ENCODE assay signal across 8 mouse cellular contexts in genomic region chr14:20930481-20931391, GRCm38 (mm10). TPM values are rescaled to one million over a fixed set of nuclear protein-coding genes. Genes with fewer than 3 reads are reported as not detected.
DNase-seq lines count a peak whose midpoint lies in the region; ATAC-seq and TF ChIP-seq lines count a peak whose summit lies in the region.

No protein-coding gene starts in this region.

- H3K27me3 ChIP-seq in limb, embryonic 14.5 days (ENCODE audit: control insufficient read depth, insufficient read depth, low read length) = no peaks in the 10 kb centered on the region
- no peaks in the 10 kb centered on the region for H3K27me3 ChIP-seq in myocyte (ENCODE audit: control insufficient read depth, insufficient read depth, insufficient read length)

- intact Hi-C loops in heart, postnatal 10 days (cut with DNase I) = loop anchor here (2.0 to 5.0 kb wide), 2 partner anchors 47 to 62 kb away; no protein-coding TSS in a partner anchor

- no peak for ATAC-seq in limb, embryonic 14.5 days (ENCODE audit: low FRiP score, low read depth)

- H3ac ChIP-seq in myocyte (ENCODE audit: control insufficient read depth, insufficient read length) = peak overlapping the region; percentile 74

- no peaks in the 10 kb centered on the region for H3K36me3 ChIP-seq in limb, embryonic 14.5 days (ENCODE audit: control insufficient read depth, insufficient read depth, low read length)
- H3K36me3 ChIP-seq in myocyte (ENCODE audit: control insufficient read depth, insufficient read depth) = no peaks in the 10 kb centered on the region

- peak overlapping the region; percentile 76 for H3K9ac ChIP-seq in limb, embryonic 14.5 days (ENCODE audit: low read depth, low read length, severe bottlenecking)

- H3K4me1 ChIP-seq in limb, embryonic 14.5 days (ENCODE audit: control insufficient read depth, insufficient read depth, low read length) = peaks cover 20% of the 10 kb centered on the region

- H3K4me2 ChIP-seq in limb, embryonic 14.5 days (replicated peaks; ENCODE audit: low read depth, low read length, severe bottlenecking) = peak overlapping the region; percentile 89
- peak overlapping the region; percentile 84 for H3K4me2 ChIP-seq in myocyte (ENCODE audit: low read depth)

- DNase-seq in cerebellum, adult 11-12 months = peak; percentile 12
- DNase-seq in cerebellum, postnatal 4 days (ENCODE audit: low spot score in 2 of 2) = no peak
- DNase-seq in embryo, embryonic 10.5 days (ENCODE audit: low spot score) = peak; percentile 49
- peak; percentile 46 to 51 for DNase-seq in heart, postnatal 10 days
- DNase-seq in limb, embryonic 14.5 days (ENCODE audit: low spot score) = no peak
- no peak for DNase-seq in ovary, postnatal 14 days (ENCODE audit: low spot score)
- no peak for DNase-seq in gastrocnemius, postnatal 25 days

- TF ChIP-seq POLR2A in limb, embryonic 14.5 days (IDR thresholded peaks at IDR 0.05; ENCODE audit: borderline replicate concordance, extremely low read depth, insufficient read depth, insufficient read length) = no peak
- TF ChIP-seq POLR2A in myocyte (IDR thresholded peaks at IDR 0.05; ENCODE audit: insufficient read length, low read depth) = no peak

- WGBS in limb, embryonic 14.5 days = 17% methylated on average over 8 of the region's 8 CpGs

- no peaks in the 10 kb centered on the region for H3K9me3 ChIP-seq in limb, embryonic 14.5 days (ENCODE audit: control insufficient read depth, low read length)

- H3K79me2 ChIP-seq in myocyte (ENCODE audit: control insufficient read depth, insufficient read depth) = peaks cover 63% of the 10 kb centered on the region

- H3K4me3 ChIP-seq in limb, embryonic 14.5 days (replicated peaks; ENCODE audit: low read length) = peak overlapping the region; percentile 94
- peak overlapping the region; percentile 96 for H3K4me3 ChIP-seq in myocyte

- 0 out of 2 replicates have a peak overlapping the region, but pooled peaks have one; percentile 1 for H3K27ac ChIP-seq in limb, embryonic 14.5 days (replicated peaks; ENCODE audit: low read depth, low read length)

TF ChIP-seq in myocyte, 11 proteins besides CTCF, POLR2A, EP300 and RAD21:
- TF ChIP-seq MYOG (IDR thresholded peaks at IDR 0.05; ENCODE audit: control insufficient read depth in 1 of 3, insufficient read depth in 1 of 3, insufficient read length in 2 of 3, low read depth in 2 of 3) (no peak), TCF3 (IDR thresholded peaks at IDR 0.05; ENCODE audit: insufficient read length, low read depth) (no peak), E2F4 (IDR thresholded peaks at IDR 0.05; ENCODE audit: insufficient read depth) (no peak), USF1 (IDR thresholded peaks at IDR 0.05; ENCODE audit: low read depth) (no peak), MYOD1 (IDR thresholded peaks at IDR 0.05; ENCODE audit: control insufficient read depth in 1 of 3, insufficient read length in 2 of 3, low read depth in 2 of 3) (no peak), POLR2AphosphoS2 (IDR thresholded peaks at IDR 0.05; ENCODE audit: insufficient read length, low read depth) (no peak), CEBPB (IDR thresholded peaks at IDR 0.05; ENCODE audit: insufficient read depth, poor library complexity, severe bottlenecking) (no peak), REST (IDR thresholded peaks at IDR 0.05; ENCODE audit: insufficient read depth, insufficient read length) (no peak), TCF12 (IDR thresholded peaks at IDR 0.05; ENCODE audit: insufficient read depth, poor library complexity, severe bottlenecking) (no peak), MAX (IDR thresholded peaks at IDR 0.05; ENCODE audit: low read depth) (no peak), SRF (IDR thresholded peaks at IDR 0.05; ENCODE audit: control insufficient read depth, insufficient read length, low read depth) (no peak)

RNA-seq across cellular contexts. Expression of gene Vcl, which starts 1.5 kb away (rescaled TPM):
- total RNA-seq in heart, postnatal 10 days (2021) = 100 to 1,000 TPM; 172 to 180 TPM
- 67.4 and 69.9 TPM in 2 replicates for polyA plus RNA-seq in limb, embryonic 14.5 days (2012; rRNA removed)
- polyA plus RNA-seq in limb, embryonic 14.5 days (2014; fragmentation: Nextera tagmentation; extraction: Ambion mirVana) = 62.4 and 64.1 TPM in 2 replicates
- 104 TPM for polyA plus RNA-seq in myocyte (2012; fragmentation: generic; extraction: Trizol)
- 10 to 100 TPM; 78.4 to 94.0 TPM for total RNA-seq in gastrocnemius, postnatal 25 days (2021)

Comparison
In these comparisons a context has a peak if more than half of its experiments do, and no peak if none do; other contexts are left out.
1. DNase-seq: peak in cerebellum, adult 11-12 months (single experiment), embryo, embryonic 10.5 days (single experiment) and heart, postnatal 10 days (2 of 2); none in cerebellum, postnatal 4 days (0 of 2), limb, embryonic 14.5 days (single experiment), ovary, postnatal 14 days (single experiment) and gastrocnemius, postnatal 25 days (single experiment).